Mouse (Mus musculus) embryonic facial prominence, embryonic 13.5 days (tissue): ENCODE measurements around the gene Ablim1. TPM values are rescaled to one million over a fixed set of nuclear protein-coding genes. Genes with fewer than 3 reads are reported as not detected.

Source experiments
- ATAC-seq: fragments of 200-750 bp; cut with Nextera tagmentation; 2 replicates; pipeline ENCODE4 v1.8.0; 2017; ENCODE audit warnings: low read depth; ENCODE audit not compliant: insufficient number of reproducible peaks, insufficient read depth, low FRiP score, low TSS enrichment
- H3K27ac ChIP-seq: fragments of 300-500 bp; sonication (generic); 2 replicates; pipeline ENCODE4 v1.5.1; 2015; ENCODE audit warnings: moderate library complexity, mild to moderate bottlenecking, inconsistent platforms
- H3K27me3 ChIP-seq: fragments of 300-500 bp; sonication (generic); 2 replicates; pipeline ENCODE4 v1.6.1; 2015; ENCODE audit warnings: mild to moderate bottlenecking, inconsistent platforms
- H3K36me3 ChIP-seq: fragments of 300-500 bp; sonication (generic); 2 replicates; pipeline ENCODE4 v1.6.1; 2015; ENCODE audit warnings: mild to moderate bottlenecking, inconsistent platforms
- H3K4me1 ChIP-seq: fragments of 300-500 bp; sonication (generic); 2 replicates; pipeline ENCODE4 v1.6.1; 2015; ENCODE audit warnings: inconsistent platforms
- H3K4me2 ChIP-seq: fragments of 300-500 bp; sonication (generic); 2 replicates; pipeline ENCODE4 v1.6.1; 2015; ENCODE audit warnings: moderate library complexity, mild to moderate bottlenecking, inconsistent platforms
- H3K4me3 ChIP-seq: fragments of 300-500 bp; sonication (generic); 2 replicates; pipeline ENCODE4 v1.5.1; 2015; ENCODE audit warnings: mild to moderate bottlenecking, inconsistent platforms
- H3K9ac ChIP-seq: fragments of 300-500 bp; sonication (generic); 2 replicates; pipeline ENCODE4 v1.6.1; 2015; ENCODE audit warnings: mild to moderate bottlenecking, inconsistent platforms
- H3K9me3 ChIP-seq: fragments of 300-500 bp; sonication (generic); 2 replicates; pipeline ENCODE4 v1.6.1; 2016; ENCODE audit warnings: inconsistent platforms
- WGBS: fragments of 180-500 bp; shearing (Covaris S2); methylation state at CpG from one replicate; pipeline ENCODE4 v1.1.7; 2015; ENCODE audit warnings: mixed read lengths; 5-methylcytosine and 5-hydroxymethylcytosine counted together
- polyA plus RNA-seq: library from polyadenylated mRNA; unstranded; fragments of >200 nt; fragmentation: Nextera tagmentation; extraction: Ambion mirVana; gene quantifications from 2 replicates; pipeline ENCODE4 v1.2.1, GENCODE M21; 2015

Gene Ablim1
- polyA plus RNA-seq, 1 experiment from 2014 or later: 33.3 TPM

DNA sequence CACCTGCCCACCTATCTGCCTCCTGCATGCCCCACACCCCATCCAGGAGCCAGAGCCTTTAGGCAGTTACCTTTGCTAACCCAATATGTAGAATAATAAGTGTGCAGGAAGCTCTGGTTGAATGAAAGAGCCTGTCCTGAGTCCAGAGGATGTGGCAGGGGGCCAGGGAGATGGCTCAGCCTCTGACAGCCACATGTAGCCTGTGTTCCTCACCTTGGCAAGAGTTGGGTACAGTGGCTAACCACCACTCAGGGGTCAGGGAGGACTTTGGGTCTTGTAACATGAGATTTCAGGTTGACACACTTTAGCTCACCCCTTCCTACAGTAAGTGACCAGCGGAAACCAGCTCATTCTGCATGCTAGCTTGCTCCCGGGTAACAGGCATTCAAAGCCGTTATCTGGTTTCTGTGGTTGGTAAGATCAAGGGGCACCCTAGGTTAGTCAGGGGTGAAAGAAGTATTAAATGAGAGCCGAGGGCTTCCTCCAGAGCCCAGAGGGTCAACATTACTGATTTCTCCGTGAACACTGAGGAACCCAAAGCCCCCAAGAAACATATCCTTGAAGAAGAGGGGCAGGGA, 210.5 kb downstream of the Ablim1 start:
- Histone ChIP-seq H3K4me2 (no peak overlapping the region), H3K27ac (peak overlapping the region; percentile 68), H3K27me3 (no peaks in the 10 kb centered on the region), H3K9ac (no peak overlapping the region), H3K9me3 (no peaks in the 10 kb centered on the region), H3K36me3 (no peaks in the 10 kb centered on the region), H3K4me1 (peaks cover 45% of the 10 kb centered on the region), H3K4me3 (no peak overlapping the region)
- WGBS: 51% methylated on average over 5 of the region's 5 CpGs
- no peak for ATAC-seq

- Histone ChIP-seq H3K27ac (peak overlapping the region; percentile 68), H3K4me2 (no peak overlapping the region), H3K4me3 (no peak overlapping the region), H3K36me3 (no peaks in the 10 kb centered on the region), H3K27me3 (no peaks in the 10 kb centered on the region), H3K9me3 (no peaks in the 10 kb centered on the region), H3K4me1 (peaks cover 45% of the 10 kb centered on the region), H3K9ac (no peak overlapping the region)
- no peak for ATAC-seq
- WGBS: 18% methylated on average over 4 of the region's 4 CpGs
Measured at GRCm38 (mm10) chr19:57103360-57103958, 211.3 kb downstream of the Ablim1 start.

- Histone ChIP-seq H3K4me3 (no peak overlapping the region), H3K4me1 (peaks cover 42% of the 10 kb centered on the region), H3K9ac (no peak overlapping the region), H3K36me3 (no peaks in the 10 kb centered on the region), H3K27ac (no peak overlapping the region), H3K4me2 (no peak overlapping the region), H3K9me3 (no peaks in the 10 kb centered on the region), H3K27me3 (no peaks in the 10 kb centered on the region)
- 85% methylated on average over 7 of the region's 7 CpGs for WGBS
- no peak for ATAC-seq
Measured at GRCm38 (mm10) chr19:57101986-57102385, 212.7 kb downstream of the Ablim1 start.

DNA sequence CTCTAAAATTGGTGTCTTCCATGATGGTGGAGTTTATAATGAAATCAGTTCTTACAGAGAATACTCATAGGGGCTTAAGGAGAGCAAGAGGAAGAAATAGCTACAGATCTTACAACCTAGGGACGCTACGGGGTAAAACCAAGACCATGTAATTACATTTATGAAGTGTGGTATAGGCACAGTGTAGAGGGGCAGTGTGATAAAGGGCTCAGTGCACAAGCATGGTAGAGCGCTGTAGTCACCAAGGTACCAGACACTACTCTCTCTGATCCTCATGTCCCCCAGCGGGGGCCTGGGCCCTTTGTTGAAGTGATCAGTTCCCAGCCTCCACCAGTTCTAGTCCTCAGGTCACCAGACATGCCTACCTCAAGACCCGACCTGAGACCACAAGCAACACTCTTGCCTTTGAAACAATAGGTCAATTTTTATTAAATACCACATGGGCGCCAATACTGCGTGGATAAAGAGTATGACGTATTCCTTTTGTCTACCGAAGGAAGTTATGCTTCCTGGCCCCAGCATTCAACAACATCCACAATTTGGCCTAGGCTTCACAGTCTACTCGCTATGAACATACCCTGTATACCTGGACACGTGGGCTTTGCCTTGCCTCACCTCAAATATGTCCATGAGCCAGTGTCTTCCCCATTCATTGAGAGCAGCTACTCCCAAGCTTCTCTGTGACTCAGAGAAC, 213.8 kb downstream of the Ablim1 start:
- H3K27ac ChIP-seq: no peak overlapping the region
- no peaks in the 10 kb centered on the region for H3K27me3 ChIP-seq
- no peak overlapping the region for H3K4me3 ChIP-seq
- WGBS: 92% methylated on average over 11 of the region's 11 CpGs
- H3K9ac ChIP-seq: no peak overlapping the region
- ATAC-seq: no peak
- H3K36me3 ChIP-seq: no peaks in the 10 kb centered on the region
- H3K9me3 ChIP-seq: no peaks in the 10 kb centered on the region
- H3K4me2 ChIP-seq: no peak overlapping the region
- H3K4me1 ChIP-seq: peaks cover 31% of the 10 kb centered on the region

DNA sequence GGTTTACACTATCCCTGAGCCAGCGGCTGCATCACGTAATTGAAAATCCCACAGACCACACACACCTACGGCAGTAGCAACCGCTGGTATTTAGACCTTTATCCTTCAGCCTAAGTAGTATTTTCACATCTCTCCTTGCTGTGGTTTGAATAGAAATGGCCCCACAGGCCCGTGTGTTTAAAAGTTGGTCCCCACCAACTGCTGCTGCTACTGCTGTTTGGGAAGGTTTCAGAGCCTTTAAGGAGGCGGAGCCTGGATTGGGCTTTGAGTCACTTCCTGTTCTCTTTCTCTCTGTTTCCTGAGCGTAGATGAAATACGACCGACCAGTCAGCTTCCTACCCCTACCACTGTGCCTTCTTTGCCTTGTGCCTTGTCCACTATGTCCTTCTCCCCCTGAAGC, 214.7 kb downstream of the Ablim1 start:
- 87% methylated on average over 9 of the region's 9 CpGs for WGBS

DNA sequence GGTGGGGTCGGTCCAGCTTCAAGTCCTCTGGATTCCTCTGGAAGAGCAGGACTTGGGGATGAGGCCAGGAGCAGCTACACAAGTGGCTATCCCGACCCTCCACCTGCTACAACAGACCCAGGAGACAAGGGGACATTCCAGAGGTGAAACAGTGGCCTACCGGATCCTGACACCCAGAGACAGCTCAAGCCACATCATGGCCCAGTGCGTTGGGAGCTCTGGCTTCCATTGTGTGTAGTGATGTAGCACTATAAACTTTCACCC, 215.7 kb downstream of the Ablim1 start:
- Histone ChIP-seq H3K4me2 (no peak overlapping the region), H3K9ac (no peak overlapping the region), H3K4me1 (peaks cover 18% of the 10 kb centered on the region), H3K27ac (0 out of 2 replicates have a peak overlapping the region, but pooled peaks have one; percentile 12), H3K4me3 (no peak overlapping the region), H3K36me3 (no peaks in the 10 kb centered on the region), H3K9me3 (no peaks in the 10 kb centered on the region), H3K27me3 (no peaks in the 10 kb centered on the region)
- ATAC-seq: no peak
- WGBS: 85% methylated on average over 4 of the region's 4 CpGs

More for the DNA sequence above, 214.7 kb downstream of the Ablim1 start:
- no peaks in the 10 kb centered on the region for H3K9me3 ChIP-seq
- ATAC-seq: no peak
- H3K9ac ChIP-seq: no peak overlapping the region
- no peak overlapping the region for H3K4me2 ChIP-seq
- no peak overlapping the region for H3K4me3 ChIP-seq
- H3K27ac ChIP-seq: no peak overlapping the region
- H3K4me1 ChIP-seq: peaks cover 23% of the 10 kb centered on the region
- no peaks in the 10 kb centered on the region for H3K36me3 ChIP-seq
- H3K27me3 ChIP-seq: no peaks in the 10 kb centered on the region

GRCm38 (mm10) chr19:57098241-57099093, 216.3 kb downstream of the Ablim1 start:
- Histone ChIP-seq H3K27ac (peak overlapping the region; percentile 45; the same call in 1 of the 2 replicates), H3K36me3 (no peaks in the 10 kb centered on the region), H3K9me3 (no peaks in the 10 kb centered on the region), H3K9ac (no peak overlapping the region), H3K4me3 (no peak overlapping the region), H3K4me1 (peaks cover 18% of the 10 kb centered on the region), H3K4me2 (no peak overlapping the region), H3K27me3 (no peaks in the 10 kb centered on the region)
- 55% methylated on average over 14 of the region's 14 CpGs for WGBS
- no peak for ATAC-seq

DNA sequence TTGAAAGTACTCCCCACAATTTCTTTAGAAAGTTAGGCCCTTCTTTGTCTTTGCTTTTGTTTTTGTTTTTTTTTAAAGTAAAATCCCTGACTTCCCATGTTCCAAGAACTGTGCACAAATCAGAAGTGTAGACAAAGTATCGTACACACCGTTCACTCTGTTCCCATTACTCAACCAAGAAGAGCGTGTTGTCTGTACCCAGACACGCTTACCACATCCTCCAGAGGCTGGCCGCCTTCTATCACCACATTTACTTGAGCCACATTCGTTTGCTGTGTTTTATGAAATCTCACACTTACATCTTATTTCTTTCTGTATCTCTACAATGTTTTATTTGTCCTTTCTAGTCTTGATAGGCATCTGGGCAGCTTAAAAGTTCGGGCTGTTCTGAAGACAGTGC, 219.4 kb downstream of the Ablim1 start:
- Histone ChIP-seq H3K36me3 (no peaks in the 10 kb centered on the region), H3K4me1 (peaks cover 14% of the 10 kb centered on the region), H3K9me3 (no peaks in the 10 kb centered on the region), H3K4me2 (no peak overlapping the region), H3K9ac (no peak overlapping the region), H3K27ac (no peak overlapping the region), H3K27me3 (no peaks in the 10 kb centered on the region), H3K4me3 (no peak overlapping the region)
- 88% methylated on average over 7 of the region's 7 CpGs for WGBS
- ATAC-seq: no peak

GRCm38 (mm10) chr19:57093698-57094004, 221.1 kb downstream of the Ablim1 start:
- WGBS: 76% methylated on average over 3 of the region's 3 CpGs
- no peak for ATAC-seq
- H3K4me2 ChIP-seq: no peak overlapping the region
- H3K4me3 ChIP-seq: no peak overlapping the region
- no peak overlapping the region for H3K9ac ChIP-seq
- H3K4me1 ChIP-seq: peaks cover 13% of the 10 kb centered on the region
- no peaks in the 10 kb centered on the region for H3K9me3 ChIP-seq
- H3K27me3 ChIP-seq: no peaks in the 10 kb centered on the region
- no peaks in the 10 kb centered on the region for H3K36me3 ChIP-seq
- no peak overlapping the region for H3K27ac ChIP-seq

DNA sequence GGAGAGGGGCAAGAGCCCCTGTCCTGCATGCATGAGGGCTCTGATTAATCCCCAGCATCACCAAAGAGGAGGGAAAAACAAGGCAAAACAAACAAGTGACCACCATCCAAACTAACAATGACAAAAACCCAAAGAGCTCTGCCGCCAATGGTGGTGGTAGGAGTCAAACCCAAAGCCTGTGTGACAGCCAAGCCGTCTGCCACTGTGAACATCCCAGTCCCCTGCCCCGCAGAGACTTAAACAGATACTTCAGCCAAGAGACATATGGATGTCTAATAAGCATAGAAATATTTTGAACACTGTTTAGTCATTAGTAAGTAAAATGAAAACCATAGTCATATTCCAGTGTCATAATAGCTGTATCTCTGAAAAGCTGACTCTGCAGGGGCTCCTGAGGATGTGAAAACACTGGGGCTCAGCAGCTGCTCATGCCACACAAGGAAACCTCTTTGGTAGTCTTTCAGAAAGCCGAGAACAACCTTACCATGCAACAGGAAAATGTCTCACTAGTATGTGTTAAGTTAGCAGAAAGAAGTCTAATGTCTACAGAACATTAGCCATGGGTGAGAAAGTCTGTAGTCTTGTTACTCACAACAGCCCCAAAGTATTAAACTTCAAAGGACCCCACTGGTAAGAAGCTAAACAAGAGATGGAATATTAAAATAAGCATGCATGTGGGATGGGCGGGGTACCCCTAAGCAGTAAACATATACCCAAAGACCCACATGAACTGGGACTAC, 221.6 kb downstream of the Ablim1 start:
- Histone ChIP-seq H3K27ac (0 out of 2 replicates have a peak overlapping the region, but pooled peaks have one; percentile 7), H3K27me3 (no peaks in the 10 kb centered on the region), H3K4me2 (no peak overlapping the region), H3K4me1 (peaks cover 9% of the 10 kb centered on the region), H3K36me3 (no peaks in the 10 kb centered on the region), H3K4me3 (no peak overlapping the region), H3K9me3 (no peaks in the 10 kb centered on the region), H3K9ac (no peak overlapping the region)
- no peak for ATAC-seq
- 70% methylated on average over 5 of the region's 5 CpGs for WGBS

- ATAC-seq: no peak
- no peaks in the 10 kb centered on the region for H3K27me3 ChIP-seq
- H3K4me2 ChIP-seq: no peak overlapping the region
- no peaks in the 10 kb centered on the region for H3K36me3 ChIP-seq
- H3K4me1 ChIP-seq: peaks cover 9% of the 10 kb centered on the region
- no peak overlapping the region for H3K9ac ChIP-seq
- H3K27ac ChIP-seq: no peak overlapping the region
- 87% methylated on average over 7 of the region's 7 CpGs for WGBS
- no peaks in the 10 kb centered on the region for H3K9me3 ChIP-seq
- no peak overlapping the region for H3K4me3 ChIP-seq
Measured at GRCm38 (mm10) chr19:57091278-57091677, 223.4 kb downstream of the Ablim1 start.
